Mouse (Mus musculus) G1E (cell line): ENCODE data around the gene Zfand3.

Experiments used
- CTCF ChIP-seq: IDR thresholded peaks from 2 replicates; pipeline ENCODE4 v1.5.1; 2012; ENCODE audit warnings: low read depth, low read length, inconsistent platforms, mixed read lengths
- GATA1 ChIP-seq: IDR thresholded peaks from 2 replicates; pipeline ENCODE4 v1.6.1; 2012; ENCODE audit warnings: borderline replicate concordance, low read length, inconsistent platforms, mixed read lengths
- GATA2 ChIP-seq: IDR thresholded peaks from 2 replicates; pipeline ENCODE4 v1.6.1; 2012; ENCODE audit warnings: low read depth, low read length, inconsistent platforms, borderline replicate concordance

DNA sequence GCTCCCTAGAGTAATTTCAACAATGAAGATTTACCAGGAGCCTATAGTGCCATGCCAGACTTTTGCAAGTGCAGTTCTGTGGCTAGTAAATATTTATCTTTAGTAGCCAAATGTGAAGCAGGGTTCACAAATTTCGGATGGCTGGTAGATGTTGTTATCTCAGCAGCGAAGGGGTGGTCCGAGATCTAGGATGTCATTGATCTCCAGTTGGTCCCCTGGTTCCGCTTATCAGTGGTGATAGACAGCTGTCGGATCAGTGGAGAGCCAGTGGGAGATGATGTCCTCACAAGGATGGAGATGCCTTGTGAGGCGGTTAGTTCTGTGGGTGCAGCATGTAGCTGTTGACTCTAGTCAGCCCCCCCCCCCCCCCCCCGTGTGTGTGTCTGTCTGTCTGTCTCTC, 82.2 kb downstream of the Zfand3 start:
- TF ChIP-seq CTCF = no peak
- no peak for TF ChIP-seq GATA1
- no peak for TF ChIP-seq GATA2
